Mouse (Mus musculus): ENCODE data around the gene Ddx55.

DNA sequence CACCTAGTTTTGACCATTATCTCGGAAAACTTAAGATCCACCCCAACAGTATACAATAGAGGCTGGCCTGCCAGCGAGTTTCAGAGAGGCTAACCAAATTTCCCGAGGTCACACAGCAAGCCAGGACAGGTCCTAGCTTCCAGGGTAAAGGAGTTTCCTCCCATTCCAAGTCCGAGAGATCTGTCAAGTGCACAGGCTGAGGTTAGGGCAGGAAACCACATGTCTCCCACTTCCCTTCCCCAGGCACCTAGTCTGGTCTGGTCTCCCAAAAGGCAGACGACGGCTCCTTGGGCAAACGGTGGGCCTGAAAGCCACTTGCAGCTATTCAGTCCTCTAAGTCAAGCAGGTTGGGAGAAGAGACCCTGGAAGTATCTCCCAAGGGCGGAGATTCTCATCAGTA lies 23.0 kb upstream of the Ddx55 start:
- no peak for TF ChIP-seq POLR2A (IDR thresholded peaks at IDR 0.05; ENCODE audit: insufficient read depth, low read depth, low read length)
- no peak for TF ChIP-seq CTCF (IDR thresholded peaks at IDR 0.05)
- no peak for TF ChIP-seq EP300 (IDR thresholded peaks at IDR 0.05; ENCODE audit: insufficient read depth, low read depth, low read length)

Data from heart, adult 2 months (tissue).